9 mouse cellular contexts compared by ENCODE assay signal in the genomic region with DNA sequence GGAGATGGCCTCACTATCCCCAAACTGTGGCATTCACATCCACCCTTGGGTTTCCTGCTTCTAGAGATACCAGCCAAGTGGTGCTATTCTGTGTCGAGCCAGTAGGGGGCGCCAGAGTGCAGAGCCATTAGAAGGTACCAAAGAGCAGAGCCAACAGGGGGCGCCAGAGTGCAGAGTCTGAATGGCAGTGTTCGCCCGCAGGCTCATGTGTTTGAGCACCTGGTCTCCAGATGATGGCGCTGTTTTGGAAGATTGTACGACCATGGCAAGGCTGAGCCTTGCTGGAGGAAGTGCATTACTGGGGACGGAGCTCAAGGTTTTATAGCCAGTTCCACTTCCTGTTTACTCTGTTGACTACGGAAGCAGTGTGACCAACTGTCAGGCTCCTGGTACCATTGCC. TPM values are rescaled to one million over a fixed set of nuclear protein-coding genes. Genes with fewer than 3 reads are reported as not detected.
A peak's percentile ranks its signal among the peaks of the same experiment; 100 is the strongest.
DNase-seq lines count a peak whose midpoint lies in the region; ATAC-seq lines count a peak whose summit lies in the region.
"Had no signal": no experiment of that assay in that cellular context is flagged by ENCODE, and none has a peak within 500 bp of the region (broad histone marks: within the 10 kb centered on the region; RNA-seq: fewer than 3 reads in every experiment).

No protein-coding gene starts in this region.

- no peak overlapping the region for H3K4me2 ChIP-seq in hindbrain, embryonic 12.5 days (replicated peaks)
- H3K4me2 ChIP-seq: limb, embryonic 13.5 days had no signal

- no peak overlapping the region for H3K27ac ChIP-seq in hindbrain, embryonic 10.5 days
- H3K27ac ChIP-seq in hindbrain, embryonic 12.5 days, result no peak overlapping the region
- H3K27ac ChIP-seq: limb, embryonic 13.5 days had no signal

- no peaks in the 10 kb centered on the region for H3K9me3 ChIP-seq in hindbrain, embryonic 10.5 days
- no peaks in the 10 kb centered on the region for H3K9me3 ChIP-seq in hindbrain, embryonic 12.5 days (replicated peaks)
- H3K9me3 ChIP-seq: limb, embryonic 13.5 days had no signal

- no peak overlapping the region for H3K4me3 ChIP-seq in hindbrain, embryonic 10.5 days
- no peak overlapping the region for H3K4me3 ChIP-seq in hindbrain, embryonic 12.5 days
- H3K4me3 ChIP-seq: limb, embryonic 13.5 days had no signal

- ATAC-seq in hindbrain, embryonic 12.5 days (ENCODE audit: low FRiP score), result no peak
- peak; percentile 78 for ATAC-seq in megakaryocyte-erythroid progenitor cell, adult 5-6 weeks (replicated peaks; ENCODE audit: low FRiP score, low TSS enrichment, poor library complexity, severe bottlenecking)

- WGBS in hindbrain, embryonic 10.5 days, result 46% methylated on average over 9 of the region's 9 CpGs
- WGBS in hindbrain, embryonic 12.5 days, result 46% methylated on average over 9 of the region's 9 CpGs

- peak; percentile 53 for DNase-seq in hindbrain, embryonic 10.5 days (ENCODE audit: low spot score)
- DNase-seq in CD4-positive, CD25-positive, alpha-beta regulatory T cell, adult 2 months (ENCODE audit: low read depth, low spot score), result peak; percentile 80
- DNase-seq in adrenal gland, postnatal 14 days, result peak; percentile 74
- DNase-seq in embryo, embryonic 9.5 days (ENCODE audit: extremely low spot score), result peak; percentile 49
- peak; percentile 18 to 28 for DNase-seq in layer of hippocampus, postnatal 14 days (ENCODE audit: low spot score in 2 of 2)
- DNase-seq in thymus, postnatal 25 days, result peak; percentile 66

- H3K27me3 ChIP-seq in hindbrain, embryonic 10.5 days (ENCODE audit: insufficient read depth, poor library complexity, severe bottlenecking), result no peaks in the 10 kb centered on the region
- H3K27me3 ChIP-seq in hindbrain, embryonic 12.5 days, result no peaks in the 10 kb centered on the region; the same call in 1 of the 2 replicates
- H3K27me3 ChIP-seq: limb, embryonic 13.5 days had no signal

- H3K4me1 ChIP-seq in hindbrain, embryonic 10.5 days (replicated peaks), result 0 out of 2 replicates have a peak, but pooled peaks cover 5% of the 10 kb centered on the region
- H3K4me1 ChIP-seq in hindbrain, embryonic 12.5 days, result no peaks in the 10 kb centered on the region
- H3K4me1 ChIP-seq: limb, embryonic 13.5 days had no signal

- H3K36me3 ChIP-seq in hindbrain, embryonic 10.5 days, result no peaks in the 10 kb centered on the region
- no peaks in the 10 kb centered on the region for H3K36me3 ChIP-seq in hindbrain, embryonic 12.5 days
- H3K36me3 ChIP-seq: limb, embryonic 13.5 days had no signal

- no peak overlapping the region for H3K9ac ChIP-seq in hindbrain, embryonic 12.5 days
- H3K9ac ChIP-seq: limb, embryonic 13.5 days had no signal

RNA-seq across cellular contexts. Expression of a gene that starts 33.5 kb away (rescaled TPM):
- polyA plus RNA-seq in hindbrain, embryonic 10.5 days (2016; fragmentation: Nextera tagmentation; extraction: Ambion mirVana), result not detected in 2 replicates
- not detected in 2 replicates for polyA plus RNA-seq in hindbrain, embryonic 12.5 days (2016; fragmentation: Nextera tagmentation; extraction: Ambion mirVana)
- total RNA-seq in adrenal gland, postnatal 14 days (2021), result 0.15 TPM in 1 of 2 replicates, not detected in the other
- total RNA-seq in layer of hippocampus, postnatal 14 days (2021), result not detected
- not detected in 2 replicates for total RNA-seq in megakaryocyte-erythroid progenitor cell, adult 5-6 weeks (2014; fragmentation: Nextera tagmentation)
- total RNA-seq in megakaryocyte-erythroid progenitor cell, adult 5-6 weeks (2017), result not detected in 2 replicates
- polyA plus RNA-seq: limb, embryonic 13.5 days had no signal

Comparison
In these comparisons a context has a peak if more than half of its experiments do, and no peak if none do; other contexts are left out.
1. DNase-seq: peak in every context shown above with its lines; median percentile 80 in CD4-positive, CD25-positive, alpha-beta regulatory T cell, adult 2 months; 74 in adrenal gland, postnatal 14 days; 66 in thymus, postnatal 25 days; 53 in hindbrain, embryonic 10.5 days; 49 in embryo, embryonic 9.5 days; 23 in layer of hippocampus, postnatal 14 days.